Mouse (Mus musculus): ENCODE results near the gene Ltb. TPM values are rescaled to one million over a fixed set of nuclear protein-coding genes. Genes with fewer than 3 reads are reported as not detected.
A peak's percentile ranks its signal among the peaks of the same experiment; 100 is the strongest.

Gene Ltb
- polyA plus RNA-seq, 1 experiment from 2014 or later: 1.0 TPM

DNA sequence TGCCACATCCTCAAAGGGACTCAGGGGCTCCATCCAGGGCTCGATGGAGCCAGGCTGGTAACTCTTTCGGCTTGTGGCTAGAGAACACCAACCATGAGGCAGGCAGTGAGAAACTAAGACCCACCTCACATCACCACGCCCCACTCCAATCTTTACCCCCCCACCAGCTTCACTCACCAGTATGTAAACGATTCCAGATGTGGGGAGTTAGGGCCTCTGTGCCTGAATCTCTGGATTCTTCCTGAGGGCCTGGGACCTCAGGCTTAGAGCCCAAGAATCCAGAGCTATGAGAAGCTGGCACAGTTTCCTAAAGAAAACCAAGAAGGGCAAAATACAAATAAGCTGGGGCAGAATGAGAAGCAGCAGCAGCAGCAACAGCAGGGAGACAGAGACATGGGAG lies 40.3 kb upstream of the Ltb start:
- WGBS: 83% methylated on average over 4 of the region's 4 CpGs
- DNase-seq (ENCODE audit: low spot score): no peak
- TF ChIP-seq CTCF (IDR thresholded peaks at IDR 0.05; ENCODE audit: low read depth): no peak

DNA sequence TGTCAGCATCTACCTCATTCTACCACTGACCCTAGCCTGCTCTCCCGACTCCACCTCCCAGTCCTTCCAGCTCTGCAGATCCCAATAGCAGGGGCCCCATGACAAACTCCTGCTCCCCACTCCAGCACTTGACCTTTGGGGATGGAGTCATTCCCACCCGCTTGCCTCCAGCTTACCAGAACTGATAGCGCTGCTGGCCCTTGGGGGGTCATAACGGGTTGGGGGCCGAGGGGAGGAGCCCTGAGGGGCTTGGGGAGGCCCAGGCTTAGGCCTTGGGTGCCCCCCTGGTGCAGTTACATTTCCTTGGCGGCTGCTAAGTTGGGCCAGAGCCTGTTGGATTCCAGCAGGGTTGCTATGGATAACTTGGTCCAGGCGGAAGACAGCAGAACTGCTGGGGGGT lies 39.6 kb upstream of the Ltb start:
- Histone ChIP-seq H3K4me2 (ENCODE audit: low read length) (no peak overlapping the region), H3K9ac (ENCODE audit: low read depth, low read length) (no peak overlapping the region), H3K4me1 (replicated peaks; ENCODE audit: insufficient read depth, low read length) (no peaks in the 10 kb centered on the region), H3K36me3 (ENCODE audit: insufficient read depth, low read length) (peaks cover 94% of the 10 kb centered on the region), H3K4me3 (replicated peaks; ENCODE audit: low read depth, low read length) (no peak overlapping the region), H3K9me3 (replicated peaks; ENCODE audit: low read length) (no peaks in the 10 kb centered on the region), H3K27me3 (ENCODE audit: insufficient read depth, low read length) (no peaks in the 10 kb centered on the region), H3K27ac (no peak overlapping the region)
- 93% methylated on average over 7 of the region's 7 CpGs for WGBS
- no peak for TF ChIP-seq CTCF (IDR thresholded peaks at IDR 0.05; ENCODE audit: low read depth)
- DNase-seq (ENCODE audit: low spot score) (no peak), ATAC-seq (replicated peaks; ENCODE audit: low FRiP score, low read depth) (no peak; the same call in 1 of the 2 replicates)

More for the DNA sequence above, 40.3 kb upstream of the Ltb start:
- Histone ChIP-seq H3K4me2 (ENCODE audit: low read length) (no peak overlapping the region), H3K4me1 (replicated peaks; ENCODE audit: insufficient read depth, low read length) (no peaks in the 10 kb centered on the region), H3K36me3 (ENCODE audit: insufficient read depth, low read length) (peaks cover 93% of the 10 kb centered on the region), H3K4me3 (replicated peaks; ENCODE audit: low read depth, low read length) (no peak overlapping the region), H3K27me3 (ENCODE audit: insufficient read depth, low read length) (no peaks in the 10 kb centered on the region), H3K9ac (ENCODE audit: low read depth, low read length) (no peak overlapping the region), H3K9me3 (replicated peaks; ENCODE audit: low read length) (no peaks in the 10 kb centered on the region), H3K27ac (no peak overlapping the region)
- ATAC-seq (replicated peaks; ENCODE audit: low FRiP score, low read depth): no peak

- Histone ChIP-seq H3K27me3 (ENCODE audit: insufficient read depth, low read length) (no peaks in the 10 kb centered on the region), H3K9ac (ENCODE audit: low read depth, low read length) (no peak overlapping the region), H3K4me3 (replicated peaks; ENCODE audit: low read depth, low read length) (no peak overlapping the region), H3K36me3 (ENCODE audit: insufficient read depth, low read length) (peaks cover 94% of the 10 kb centered on the region), H3K27ac (no peak overlapping the region), H3K9me3 (replicated peaks; ENCODE audit: low read length) (no peaks in the 10 kb centered on the region), H3K4me1 (replicated peaks; ENCODE audit: insufficient read depth, low read length) (no peaks in the 10 kb centered on the region), H3K4me2 (ENCODE audit: low read length) (no peak overlapping the region)
- no peak for TF ChIP-seq CTCF (IDR thresholded peaks at IDR 0.05; ENCODE audit: low read depth)
- DNase-seq (ENCODE audit: low spot score) (no peak), ATAC-seq (replicated peaks; ENCODE audit: low FRiP score, low read depth) (no peak)
- 83% methylated on average over 12 of the region's 12 CpGs for WGBS
Observed at GRCm38 (mm10) chr17:35155451-35155850, 38.8 kb upstream of the Ltb start.

DNA sequence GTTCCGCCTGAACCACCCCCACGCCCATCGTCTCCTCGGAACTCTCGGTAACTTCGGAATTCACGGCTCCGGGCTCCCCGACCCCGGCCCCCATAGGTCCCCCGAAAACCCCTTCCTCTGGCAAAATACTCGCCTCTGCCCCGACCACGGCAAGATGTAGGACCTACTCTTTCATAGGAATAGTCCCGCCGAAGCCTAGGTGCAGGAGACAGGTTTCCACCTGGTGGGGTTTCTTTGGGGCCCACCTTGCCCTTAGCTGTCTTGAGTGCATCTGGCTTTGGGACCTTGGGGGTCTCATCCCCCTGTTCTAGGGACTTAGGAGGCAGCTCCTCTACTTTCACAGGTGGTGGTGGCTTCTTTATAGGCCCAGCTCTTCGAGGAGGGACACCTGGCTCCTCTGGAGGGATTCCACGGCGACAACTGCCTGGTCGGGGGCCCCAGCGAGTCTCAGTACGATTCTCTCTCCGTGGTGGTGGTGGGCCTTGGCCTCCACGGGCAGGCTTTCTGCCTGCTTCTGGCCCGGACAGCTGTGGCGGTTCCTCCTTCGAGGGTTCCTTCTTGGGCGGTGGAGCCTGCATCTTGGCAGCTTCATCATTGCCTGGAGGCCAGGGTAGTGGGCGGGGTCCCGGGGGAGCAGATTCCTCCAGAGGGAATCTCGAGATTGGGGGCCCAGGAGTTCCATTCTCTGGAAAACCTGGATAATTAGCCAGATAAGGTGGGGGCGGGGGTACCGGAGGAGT lies 37.6 kb upstream of the Ltb start:
- H3K27me3 ChIP-seq (ENCODE audit: insufficient read depth, low read length): no peaks in the 10 kb centered on the region
- 0 out of 2 replicates have a peak, but pooled peaks cover 2% of the 10 kb centered on the region for H3K4me1 ChIP-seq (replicated peaks; ENCODE audit: insufficient read depth, low read length)
- H3K4me2 ChIP-seq (ENCODE audit: low read length): no peak overlapping the region
- no peak overlapping the region for H3K4me3 ChIP-seq (replicated peaks; ENCODE audit: low read depth, low read length)
- ATAC-seq (replicated peaks; ENCODE audit: low FRiP score, low read depth): no peak
- no peak for DNase-seq (ENCODE audit: low spot score)
- no peaks in the 10 kb centered on the region for H3K9me3 ChIP-seq (replicated peaks; ENCODE audit: low read length)
- H3K27ac ChIP-seq: no peak overlapping the region
- peaks cover 96% of the 10 kb centered on the region for H3K36me3 ChIP-seq (ENCODE audit: insufficient read depth, low read length)
- no peak overlapping the region for H3K9ac ChIP-seq (ENCODE audit: low read depth, low read length)
- 87% methylated on average over 33 of the region's 33 CpGs for WGBS
- TF ChIP-seq CTCF (IDR thresholded peaks at IDR 0.05; ENCODE audit: low read depth): no peak

DNA sequence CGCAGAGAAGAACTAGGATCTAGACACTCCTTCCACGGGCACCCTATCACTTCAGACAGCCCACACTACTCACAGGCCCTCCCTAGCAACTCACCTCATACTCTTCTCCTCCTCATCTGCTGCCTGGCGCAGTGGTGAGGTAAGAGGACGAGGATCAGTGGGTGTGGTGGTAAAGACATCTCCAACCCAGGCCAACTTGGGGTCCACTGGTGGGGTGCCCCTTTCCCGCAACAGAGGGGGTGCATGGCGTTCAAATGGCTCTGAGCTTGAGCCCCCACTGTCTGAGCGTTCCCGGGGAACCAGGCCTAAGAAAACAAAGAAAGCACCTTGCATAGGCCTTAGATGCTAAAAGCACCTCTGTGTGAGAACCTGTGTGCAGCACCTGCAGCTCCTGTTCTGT lies 37.0 kb upstream of the Ltb start:
- 89% methylated on average over 8 of the region's 8 CpGs for WGBS
- no peak for TF ChIP-seq CTCF (IDR thresholded peaks at IDR 0.05; ENCODE audit: low read depth)
- Histone ChIP-seq H3K9me3 (replicated peaks; ENCODE audit: low read length) (no peaks in the 10 kb centered on the region), H3K4me3 (replicated peaks; ENCODE audit: low read depth, low read length) (no peak overlapping the region), H3K36me3 (ENCODE audit: insufficient read depth, low read length) (peaks cover 97% of the 10 kb centered on the region), H3K27me3 (ENCODE audit: insufficient read depth, low read length) (no peaks in the 10 kb centered on the region), H3K27ac (no peak overlapping the region), H3K4me1 (replicated peaks; ENCODE audit: insufficient read depth, low read length) (peaks cover 8% of the 10 kb centered on the region; the same call in 1 of the 2 replicates), H3K9ac (ENCODE audit: low read depth, low read length) (no peak overlapping the region), H3K4me2 (ENCODE audit: low read length) (no peak overlapping the region)
- DNase-seq (ENCODE audit: low spot score): no peak
- ATAC-seq (replicated peaks; ENCODE audit: low FRiP score, low read depth): no peak

DNA sequence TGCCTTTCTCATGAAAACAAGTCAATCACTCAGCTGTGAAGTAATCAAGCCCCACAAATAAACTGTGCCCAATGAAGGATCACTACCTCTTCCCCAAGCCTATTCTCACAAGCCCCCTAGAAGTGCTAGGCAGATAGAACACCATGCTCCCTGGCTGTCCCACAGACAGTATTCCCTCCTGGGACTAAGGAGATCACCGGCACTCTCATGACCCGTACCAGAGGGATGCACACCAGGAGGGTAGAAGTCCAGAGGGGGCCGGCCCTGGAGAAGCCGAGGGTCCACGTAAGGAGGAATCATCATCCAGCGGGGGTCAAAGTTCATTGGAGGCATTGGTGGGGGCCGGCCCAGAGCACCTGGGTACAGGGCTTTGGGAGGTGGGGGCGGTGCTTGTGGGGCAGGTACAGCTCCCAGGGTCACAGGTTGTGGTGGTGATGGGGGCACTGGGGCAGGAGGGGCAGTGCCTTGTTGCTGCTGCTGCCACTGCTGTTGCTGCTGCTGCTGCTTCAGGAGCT lies 36.5 kb upstream of the Ltb start:
- Histone ChIP-seq H3K9me3 (replicated peaks; ENCODE audit: low read length) (no peaks in the 10 kb centered on the region), H3K36me3 (ENCODE audit: insufficient read depth, low read length) (peaks cover 92% of the 10 kb centered on the region), H3K4me3 (replicated peaks; ENCODE audit: low read depth, low read length) (no peak overlapping the region), H3K27ac (no peak overlapping the region), H3K27me3 (ENCODE audit: insufficient read depth, low read length) (no peaks in the 10 kb centered on the region), H3K4me2 (ENCODE audit: low read length) (no peak overlapping the region), H3K9ac (ENCODE audit: low read depth, low read length) (no peak overlapping the region), H3K4me1 (replicated peaks; ENCODE audit: insufficient read depth, low read length) (peaks cover 13% of the 10 kb centered on the region; the same call in 1 of the 2 replicates)
- ATAC-seq (replicated peaks; ENCODE audit: low FRiP score, low read depth) (peak; percentile 30), DNase-seq (ENCODE audit: low spot score) (no peak)
- WGBS: 86% methylated on average over 8 of the region's 8 CpGs
- TF ChIP-seq CTCF (IDR thresholded peaks at IDR 0.05; ENCODE audit: low read depth): no peak

Measured in kidney, postnatal 0 days (tissue).